Mouse (Mus musculus): ENCODE measurements around the gene Dcaf6. TPM values are rescaled to one million over a fixed set of nuclear protein-coding genes. Genes with fewer than 3 reads are reported as not detected.

The Dcaf6 gene
- polyA plus RNA-seq, 1 experiment from 2014 or later, result 12.2 TPM

DNA sequence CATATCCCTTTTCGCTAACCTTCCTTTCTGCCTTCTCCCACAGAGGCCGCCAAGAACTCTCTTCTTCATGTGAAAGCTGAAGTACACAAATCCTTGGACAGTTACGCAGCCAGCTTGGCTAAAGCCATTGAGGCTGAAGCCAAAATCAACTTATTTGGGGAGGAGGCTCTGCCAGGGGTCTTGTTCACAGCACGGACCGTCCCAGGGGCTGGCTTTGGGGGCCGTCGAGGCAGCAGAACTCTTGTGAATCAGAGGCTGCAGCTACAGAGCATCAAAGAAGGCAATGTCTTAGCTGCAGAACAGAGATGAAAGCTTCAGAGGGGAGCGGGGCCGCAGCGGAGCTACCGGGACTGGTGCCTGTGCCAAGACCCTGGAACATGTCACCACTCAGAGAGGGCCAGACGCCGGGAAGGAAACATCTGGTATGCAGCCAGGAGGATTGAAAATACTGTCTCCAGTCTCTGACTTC lies 138.8 kb downstream of the Dcaf6 start:
- H3K36me3 ChIP-seq, result peaks cover 77% of the 10 kb centered on the region
- WGBS, result 80% methylated on average over 13 of the region's 13 CpGs
- H3K9me3 ChIP-seq, result no peaks in the 10 kb centered on the region
- no peak overlapping the region for H3K4me3 ChIP-seq (replicated peaks)
- no peaks in the 10 kb centered on the region for H3K4me1 ChIP-seq (replicated peaks)
- no peak for ATAC-seq (ENCODE audit: insufficient number of reproducible peaks, insufficient read depth, low FRiP score, low TSS enrichment, low read depth)
- H3K9ac ChIP-seq (replicated peaks), result no peak overlapping the region
- no peak overlapping the region for H3K27ac ChIP-seq
- no peak overlapping the region for H3K4me2 ChIP-seq
- H3K27me3 ChIP-seq, result no peaks in the 10 kb centered on the region

DNA sequence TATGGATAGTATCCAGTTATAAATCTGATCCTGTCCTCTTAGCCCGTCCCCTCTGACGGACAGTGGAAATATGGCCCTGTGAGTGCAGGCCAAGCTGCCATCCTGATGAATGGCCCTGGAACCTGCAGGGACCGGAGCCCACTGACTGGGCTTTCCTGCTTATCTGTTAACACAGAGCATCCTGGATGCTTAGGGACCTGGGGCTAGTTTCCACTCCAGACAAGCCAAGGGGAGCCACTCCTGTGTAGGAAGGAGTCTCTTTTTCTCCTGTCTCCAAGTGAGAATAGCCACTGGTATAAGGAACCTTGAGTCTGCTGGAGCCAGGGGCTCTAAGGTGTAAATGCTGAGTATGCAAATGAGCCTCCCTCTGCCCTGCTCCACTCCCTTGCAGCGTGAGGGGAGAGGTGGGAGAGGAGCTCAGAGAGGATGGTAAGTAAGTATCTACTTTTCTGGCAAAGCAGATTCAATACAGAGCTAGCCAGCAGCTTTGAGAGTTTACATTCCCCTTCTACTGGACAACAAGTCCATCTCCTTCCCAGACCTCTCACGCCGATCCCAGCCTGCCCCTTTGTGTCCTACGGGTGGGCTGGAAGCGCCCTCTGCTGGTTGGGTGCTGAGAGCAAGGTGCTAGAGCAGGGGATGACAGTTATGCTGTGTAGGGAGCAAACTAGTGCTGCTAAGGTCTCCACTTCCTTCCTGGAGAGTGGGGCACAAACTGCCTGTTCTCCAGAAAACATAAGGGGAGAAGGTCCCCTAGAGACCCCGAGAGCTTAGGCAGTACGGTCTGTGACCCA lies 139.9 kb downstream of the Dcaf6 start:
- Histone ChIP-seq H3K4me3 (replicated peaks) (no peak overlapping the region), H3K9me3 (no peaks in the 10 kb centered on the region), H3K4me2 (no peak overlapping the region), H3K27me3 (no peaks in the 10 kb centered on the region), H3K27ac (no peak overlapping the region), H3K9ac (replicated peaks) (no peak overlapping the region), H3K36me3 (peaks cover 70% of the 10 kb centered on the region), H3K4me1 (replicated peaks) (no peaks in the 10 kb centered on the region)
- no peak; the same call in 1 of the 2 replicates for ATAC-seq (ENCODE audit: insufficient number of reproducible peaks, insufficient read depth, low FRiP score, low TSS enrichment, low read depth)
- WGBS, result 39% methylated on average over 10 of the region's 10 CpGs

DNA sequence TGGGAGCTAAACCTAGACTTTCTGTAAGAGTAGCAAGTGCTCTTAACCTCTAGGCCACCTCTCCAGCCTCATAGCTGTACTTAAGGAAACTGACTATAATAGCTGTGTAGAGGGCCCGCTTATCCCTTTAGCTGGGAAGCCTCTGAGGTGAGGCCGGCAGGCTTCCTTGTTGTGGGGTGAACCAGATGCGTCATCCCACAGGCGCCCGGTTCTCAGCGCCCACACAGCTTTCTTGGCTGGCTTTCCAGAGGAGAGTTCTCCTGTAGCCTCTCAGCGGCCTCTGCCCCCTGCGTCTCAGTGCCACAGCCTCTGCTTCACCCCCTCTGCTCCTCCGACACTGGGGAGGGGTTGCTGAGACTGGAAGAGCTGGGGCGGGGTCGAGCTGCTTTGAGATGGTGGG lies 143.9 kb downstream of the Dcaf6 start:
- peaks cover 68% of the 10 kb centered on the region for H3K36me3 ChIP-seq
- no peak overlapping the region for H3K4me2 ChIP-seq
- no peak overlapping the region for H3K9ac ChIP-seq (replicated peaks)
- no peaks in the 10 kb centered on the region for H3K27me3 ChIP-seq
- H3K9me3 ChIP-seq, result no peaks in the 10 kb centered on the region
- no peak overlapping the region for H3K27ac ChIP-seq
- 47% methylated on average over 11 of the region's 11 CpGs for WGBS
- no peaks in the 10 kb centered on the region for H3K4me1 ChIP-seq (replicated peaks)
- no peak overlapping the region for H3K4me3 ChIP-seq (replicated peaks)
- no peak for ATAC-seq (ENCODE audit: insufficient number of reproducible peaks, insufficient read depth, low FRiP score, low TSS enrichment, low read depth)

DNA sequence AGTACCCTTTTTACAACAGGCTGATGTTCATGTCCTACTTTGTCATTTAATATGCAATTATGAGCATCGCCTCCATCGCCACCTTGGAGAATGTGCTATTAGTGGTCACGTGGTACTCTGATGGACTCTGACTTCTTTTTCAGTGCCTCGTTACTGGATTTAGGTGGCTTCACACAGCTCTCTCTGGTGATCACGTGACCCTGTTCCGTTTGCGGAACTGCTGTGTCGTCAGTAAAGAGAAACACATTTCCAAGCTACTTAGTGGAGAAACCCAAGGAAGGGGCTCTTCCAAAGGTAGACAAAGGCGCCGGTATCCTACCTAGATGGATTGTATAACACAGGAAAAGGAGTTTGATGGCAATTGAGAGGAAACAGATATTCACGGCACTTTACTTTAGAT lies 152.1 kb downstream of the Dcaf6 start:
- no peaks in the 10 kb centered on the region for H3K4me1 ChIP-seq (replicated peaks)
- no peak overlapping the region for H3K4me3 ChIP-seq (replicated peaks)
- 67% methylated on average over 11 of the region's 11 CpGs for WGBS
- no peak overlapping the region for H3K27ac ChIP-seq
- H3K27me3 ChIP-seq, result no peaks in the 10 kb centered on the region
- H3K9ac ChIP-seq (replicated peaks), result no peak overlapping the region
- no peaks in the 10 kb centered on the region for H3K9me3 ChIP-seq
- no peak overlapping the region for H3K4me2 ChIP-seq
- ATAC-seq (ENCODE audit: insufficient number of reproducible peaks, insufficient read depth, low FRiP score, low TSS enrichment, low read depth), result no peak
- peaks cover 63% of the 10 kb centered on the region for H3K36me3 ChIP-seq

DNA sequence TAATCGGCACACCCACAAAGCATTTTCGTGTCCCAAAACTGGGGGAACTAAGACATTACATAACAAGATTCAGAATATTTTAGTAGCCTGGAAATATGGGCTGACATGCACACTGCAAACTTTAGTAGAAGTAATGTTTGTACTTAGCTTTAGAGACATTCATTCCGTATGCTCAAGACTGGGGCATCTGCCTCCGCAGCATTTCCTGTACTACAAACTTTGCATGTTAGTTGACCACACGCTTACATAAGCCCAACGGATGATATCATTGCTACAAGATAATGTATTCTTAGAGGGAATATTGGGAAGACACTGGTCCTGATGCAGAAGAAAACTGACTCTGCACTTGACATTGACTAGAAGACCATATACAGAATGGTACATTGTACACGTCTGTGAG lies 155.9 kb downstream of the Dcaf6 start:
- Histone ChIP-seq H3K4me2 (no peak overlapping the region), H3K9me3 (no peaks in the 10 kb centered on the region), H3K36me3 (peaks cover 27% of the 10 kb centered on the region), H3K27me3 (no peaks in the 10 kb centered on the region), H3K9ac (replicated peaks) (no peak overlapping the region), H3K4me3 (replicated peaks) (no peak overlapping the region), H3K27ac (no peak overlapping the region), H3K4me1 (replicated peaks) (peaks cover 5% of the 10 kb centered on the region; the same call in 1 of the 2 replicates)
- ATAC-seq (ENCODE audit: insufficient number of reproducible peaks, insufficient read depth, low FRiP score, low TSS enrichment, low read depth), result no peak
- WGBS, result 92% methylated on average over 7 of the region's 7 CpGs

DNA sequence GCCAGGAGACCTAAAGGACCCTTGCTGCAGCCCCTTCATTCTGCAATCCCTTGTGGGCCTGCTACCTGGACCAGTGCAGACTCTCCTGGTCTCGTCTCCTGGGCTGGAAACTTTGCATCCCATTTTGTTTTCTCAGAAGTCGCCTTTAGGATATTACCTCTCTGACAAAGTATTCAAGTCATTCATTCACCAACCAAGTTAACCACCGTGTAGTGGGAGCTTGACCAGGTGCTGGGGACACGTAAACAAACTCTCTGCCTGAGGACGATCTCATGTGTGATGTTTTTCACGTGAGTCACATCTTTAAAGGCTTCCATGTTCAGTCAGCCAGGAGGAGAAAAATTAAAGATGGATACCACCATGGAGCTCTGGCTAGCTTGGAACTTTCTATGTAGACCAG lies 157.1 kb downstream of the Dcaf6 start:
- no peak overlapping the region for H3K4me3 ChIP-seq (replicated peaks)
- H3K4me2 ChIP-seq, result no peak overlapping the region
- no peak for ATAC-seq (ENCODE audit: insufficient number of reproducible peaks, insufficient read depth, low FRiP score, low TSS enrichment, low read depth)
- H3K4me1 ChIP-seq (replicated peaks), result peaks cover 5% of the 10 kb centered on the region; the same call in 1 of the 2 replicates
- H3K9ac ChIP-seq (replicated peaks), result no peak overlapping the region
- H3K36me3 ChIP-seq, result peaks cover 16% of the 10 kb centered on the region
- H3K27ac ChIP-seq, result no peak overlapping the region
- 84% methylated on average over 6 of the region's 6 CpGs for WGBS
- H3K27me3 ChIP-seq, result no peaks in the 10 kb centered on the region
- no peaks in the 10 kb centered on the region for H3K9me3 ChIP-seq

DNA sequence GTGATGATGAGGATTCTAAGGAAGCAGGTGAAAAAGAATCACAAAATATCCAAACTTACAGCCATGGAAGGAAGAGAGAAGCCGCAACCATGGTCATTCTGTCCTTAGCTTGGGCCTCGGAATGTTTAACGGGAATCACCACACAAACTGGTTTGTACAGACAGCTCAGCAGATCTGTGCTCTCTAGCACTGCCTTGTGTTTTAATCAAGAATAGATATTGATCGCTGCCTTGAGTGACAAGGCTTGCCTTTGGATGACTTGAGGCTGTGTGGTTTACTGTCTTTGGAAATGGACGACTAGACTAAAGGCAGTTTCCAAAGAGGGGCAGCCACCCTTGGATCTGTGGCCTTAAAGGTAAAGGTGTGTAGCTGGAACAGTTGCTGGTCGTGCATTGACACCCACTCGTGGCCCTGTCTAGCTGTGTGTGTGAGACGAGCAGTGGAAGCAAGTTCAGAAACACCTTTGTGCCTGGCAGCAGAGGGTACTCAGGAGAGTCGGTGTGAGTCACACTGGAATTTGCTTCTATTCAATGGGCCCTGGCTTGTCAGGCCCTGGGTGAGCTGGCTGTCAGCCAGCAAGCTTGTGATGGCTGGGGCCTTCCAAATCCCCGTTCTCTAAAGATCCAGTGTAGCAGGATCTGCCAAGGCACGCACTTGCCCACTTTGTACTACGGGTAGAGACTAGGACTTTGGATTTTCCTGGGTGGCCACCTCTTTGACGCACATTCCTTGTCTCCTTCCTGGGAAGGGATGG lies 157.6 kb downstream of the Dcaf6 start:
- Histone ChIP-seq H3K27ac (no peak overlapping the region), H3K36me3 (peaks cover 16% of the 10 kb centered on the region), H3K27me3 (no peaks in the 10 kb centered on the region), H3K9me3 (no peaks in the 10 kb centered on the region), H3K9ac (replicated peaks) (no peak overlapping the region), H3K4me1 (replicated peaks) (peaks cover 5% of the 10 kb centered on the region; the same call in 1 of the 2 replicates), H3K4me3 (replicated peaks) (no peak overlapping the region), H3K4me2 (no peak overlapping the region)
- WGBS, result 87% methylated on average over 13 of the region's 13 CpGs
- ATAC-seq (ENCODE audit: insufficient number of reproducible peaks, insufficient read depth, low FRiP score, low TSS enrichment, low read depth), result no peak; the same call in 1 of the 2 replicates

DNA sequence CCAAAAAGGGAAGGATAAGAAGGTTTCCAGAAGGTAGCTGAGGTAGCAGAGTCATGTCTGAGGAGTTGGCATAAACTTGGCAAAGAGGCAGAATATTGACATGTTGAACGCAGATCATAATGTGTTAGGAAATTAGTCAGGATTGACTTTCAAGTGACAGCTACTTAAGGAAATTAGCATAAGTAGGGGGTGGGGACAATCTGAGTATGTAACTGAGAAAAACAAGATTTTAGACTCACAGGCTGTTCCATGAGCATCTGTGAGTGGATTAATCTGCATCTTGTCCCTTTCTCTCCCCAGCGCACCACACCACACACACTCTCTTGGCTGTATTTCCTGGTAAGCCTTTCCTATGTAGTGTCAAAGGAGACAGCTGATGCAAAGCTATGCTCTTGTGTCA lies 158.7 kb downstream of the Dcaf6 start:
- no peaks in the 10 kb centered on the region for H3K9me3 ChIP-seq
- peaks cover 9% of the 10 kb centered on the region for H3K36me3 ChIP-seq
- peaks cover 5% of the 10 kb centered on the region; the same call in 1 of the 2 replicates for H3K4me1 ChIP-seq (replicated peaks)
- H3K27ac ChIP-seq, result no peak overlapping the region
- H3K4me3 ChIP-seq (replicated peaks), result no peak overlapping the region
- no peak for ATAC-seq (ENCODE audit: insufficient number of reproducible peaks, insufficient read depth, low FRiP score, low TSS enrichment, low read depth)
- H3K9ac ChIP-seq (replicated peaks), result no peak overlapping the region
- H3K27me3 ChIP-seq, result no peaks in the 10 kb centered on the region
- H3K4me2 ChIP-seq, result no peak overlapping the region
- 100% methylated on average over 2 of the region's 2 CpGs for WGBS

DNA sequence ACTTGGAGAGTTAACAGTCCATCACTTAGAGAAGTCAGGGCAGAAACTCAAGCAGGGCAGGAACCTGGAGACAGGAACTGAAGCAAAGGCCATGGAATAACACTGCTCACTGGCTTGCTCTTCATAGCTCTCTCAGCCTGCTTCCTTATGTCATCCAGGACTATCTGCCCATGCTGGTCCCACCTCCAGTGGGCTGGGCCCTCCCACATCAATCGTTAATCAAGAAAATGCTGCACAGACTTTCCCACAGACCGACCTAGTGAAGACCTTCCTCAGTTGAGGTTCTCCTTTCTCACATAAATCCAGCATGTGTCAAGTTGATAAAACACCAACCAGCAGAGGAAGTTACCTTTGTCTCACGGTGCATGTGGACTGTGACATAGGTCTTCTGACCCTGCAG lies 159.2 kb downstream of the Dcaf6 start:
- no peak overlapping the region for H3K4me2 ChIP-seq
- no peaks in the 10 kb centered on the region for H3K9me3 ChIP-seq
- WGBS, result 70% methylated on average over 3 of the region's 3 CpGs
- peaks cover 9% of the 10 kb centered on the region for H3K36me3 ChIP-seq
- H3K4me1 ChIP-seq (replicated peaks), result peaks cover 5% of the 10 kb centered on the region; the same call in 1 of the 2 replicates
- H3K27ac ChIP-seq, result no peak overlapping the region
- no peak overlapping the region for H3K9ac ChIP-seq (replicated peaks)
- ATAC-seq (ENCODE audit: insufficient number of reproducible peaks, insufficient read depth, low FRiP score, low TSS enrichment, low read depth), result no peak
- no peak overlapping the region for H3K4me3 ChIP-seq (replicated peaks)
- H3K27me3 ChIP-seq, result no peaks in the 10 kb centered on the region

DNA sequence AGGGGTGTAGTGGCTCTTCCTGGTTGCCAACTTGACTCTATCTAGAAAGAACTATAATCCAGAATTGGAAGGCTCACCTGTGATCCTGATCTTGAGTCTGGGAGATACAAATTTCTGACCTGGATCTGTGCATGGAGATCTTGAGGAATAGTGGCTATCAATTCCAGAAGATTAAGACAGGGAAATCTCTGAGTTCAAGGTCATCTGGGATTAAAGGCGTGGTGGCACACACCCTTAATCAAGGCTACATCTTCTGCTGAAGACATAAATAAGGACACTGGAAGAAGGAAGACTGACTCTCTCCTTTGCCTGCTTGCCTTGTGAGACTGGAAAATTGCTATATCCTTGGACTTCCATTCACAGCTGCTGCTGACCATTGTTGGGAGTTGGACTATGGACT lies 164.8 kb downstream of the Dcaf6 start, which contains the start of gene Gpr161:
Gene Gpr161 (plus strand): TSS at position 301 of the 400 bp plus-strand sequence.
- Histone ChIP-seq H3K9me3 (no peaks in the 10 kb centered on the region), H3K27me3 (no peaks in the 10 kb centered on the region), H3K36me3 (peaks cover 37% of the 10 kb centered on the region; the same call in 1 of the 2 replicates), H3K4me2 (no peak within 1 kb of the TSS), H3K4me3 (replicated peaks) (no peak within 1 kb of the TSS), H3K27ac (no peak within 1 kb of the TSS), H3K9ac (replicated peaks) (no peak within 1 kb of the TSS), H3K4me1 (replicated peaks) (no peaks in the 10 kb centered on the region)
- ATAC-seq (ENCODE audit: insufficient number of reproducible peaks, insufficient read depth, low FRiP score, low TSS enrichment, low read depth), result no peak
- WGBS, result 85% methylated on average over 1 of the region's 1 CpGs

DNA sequence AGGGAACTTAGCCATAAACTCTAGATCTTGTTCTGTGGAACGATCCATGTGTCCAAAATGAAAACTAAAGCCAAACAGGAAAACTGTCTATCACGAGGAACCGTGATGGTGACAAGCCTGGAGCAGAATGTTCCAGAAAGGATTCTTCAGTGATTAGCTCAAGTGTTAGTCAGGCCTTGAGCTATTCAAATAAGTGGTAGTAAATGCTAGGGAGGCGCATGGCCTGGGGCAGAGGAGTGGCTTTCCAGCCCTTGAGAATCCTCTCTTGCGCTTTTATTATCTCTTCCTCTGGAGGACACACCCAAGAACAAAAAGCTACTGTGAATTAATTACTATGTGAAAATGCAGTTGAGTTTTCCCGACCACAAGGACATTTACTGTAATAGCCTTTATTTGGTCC lies 168.7 kb downstream of the Dcaf6 start:
- Histone ChIP-seq H3K27ac (no peak overlapping the region), H3K9me3 (no peaks in the 10 kb centered on the region), H3K4me2 (no peak overlapping the region), H3K4me1 (replicated peaks) (no peaks in the 10 kb centered on the region), H3K9ac (replicated peaks) (no peak overlapping the region), H3K36me3 (peaks cover 51% of the 10 kb centered on the region), H3K27me3 (no peaks in the 10 kb centered on the region), H3K4me3 (replicated peaks) (no peak overlapping the region)
- WGBS, result 88% methylated on average over 6 of the region's 6 CpGs
- ATAC-seq (ENCODE audit: insufficient number of reproducible peaks, insufficient read depth, low FRiP score, low TSS enrichment, low read depth), result no peak

Measured in limb, embryonic 12.5 days (tissue).